Mouse (Mus musculus): ENCODE results near the gene Olfr175-ps1. TPM values are rescaled to one million over a fixed set of nuclear protein-coding genes. Genes with fewer than 3 reads are reported as not detected.

The Olfr175-ps1 gene
- total RNA-seq (2014; fragmentation: Nextera tagmentation) (not detected in 2 replicates), total RNA-seq (2017) (not detected in 2 replicates)

DNA sequence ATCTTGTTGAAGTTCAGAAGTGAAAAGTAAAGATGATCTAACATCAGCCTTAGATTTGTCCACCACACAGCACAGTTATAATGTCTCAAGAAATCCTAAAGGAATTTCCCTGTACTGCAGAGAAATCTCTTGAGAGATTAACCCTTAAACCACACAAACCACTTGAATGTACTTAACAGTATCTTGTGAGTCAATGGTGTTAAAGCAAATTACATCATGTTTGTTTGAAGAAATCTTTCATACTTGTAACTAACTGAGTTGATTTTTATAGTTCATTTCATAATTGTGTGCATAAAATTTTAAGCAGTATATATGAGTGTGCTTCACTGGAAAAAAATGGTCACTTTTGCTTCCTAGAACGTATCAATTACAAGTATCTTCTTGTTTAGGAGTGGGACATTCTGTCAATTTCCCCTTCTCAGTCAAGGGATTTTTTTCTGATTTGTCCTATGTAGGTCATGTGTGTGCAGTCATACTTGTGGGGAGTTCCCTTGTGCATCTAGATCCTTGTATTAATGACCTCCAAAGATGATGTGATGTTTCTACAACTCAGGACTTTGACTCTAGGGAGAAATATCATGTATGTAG is at the start of gene Olfr175-ps1:
Gene Olfr175-ps1, minus strand, starts transcription at position 51 of the 588 bp plus-strand sequence.
- no peak for ATAC-seq (replicated peaks; ENCODE audit: poor library complexity, severe bottlenecking)

DNA sequence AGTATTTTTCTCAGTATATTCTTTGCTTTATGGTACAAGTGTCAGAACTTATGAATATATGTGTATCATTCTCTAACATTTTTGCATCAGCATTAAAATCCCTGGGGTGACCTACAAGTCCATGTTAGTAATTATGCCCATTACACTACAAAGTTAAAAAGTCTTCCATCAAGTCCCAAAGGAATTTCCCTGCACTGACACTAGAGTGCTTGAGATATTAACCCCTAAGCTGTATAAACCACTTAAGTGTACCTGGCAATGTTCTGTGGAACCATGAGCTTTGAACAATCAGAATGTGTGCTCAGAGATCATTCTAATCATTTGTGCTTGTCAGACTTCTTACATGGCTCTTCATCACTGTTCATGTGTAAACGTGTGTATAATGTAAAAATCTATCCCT is 48.1 kb upstream of the Olfr175-ps1 start, which contains the start of gene Olfr177:
Gene Olfr177, minus strand, starts transcription at position 101 of the 400 bp plus-strand sequence.
- no peak for ATAC-seq (replicated peaks; ENCODE audit: poor library complexity, severe bottlenecking)

DNA sequence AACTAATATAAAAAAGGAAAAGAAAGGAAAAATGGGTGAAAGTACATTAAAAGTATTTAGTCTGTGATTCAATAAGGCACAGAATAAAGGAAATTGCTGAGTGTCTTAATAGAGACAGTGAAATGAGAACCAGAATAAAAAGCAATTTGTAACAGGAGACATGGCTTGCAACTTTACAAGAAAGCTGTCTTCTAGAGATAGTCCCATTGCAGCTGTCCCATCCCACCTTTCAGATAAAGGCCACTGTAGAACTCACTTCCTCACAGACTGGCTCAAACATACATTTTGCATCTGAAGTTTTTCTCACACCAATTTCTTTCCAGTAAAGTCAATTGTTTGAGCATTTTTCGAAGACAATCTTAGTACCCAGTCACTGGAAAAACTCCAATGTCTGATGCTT is 34.9 kb upstream of the Olfr175-ps1 start:
- ATAC-seq (replicated peaks; ENCODE audit: poor library complexity, severe bottlenecking), result no peak

DNA sequence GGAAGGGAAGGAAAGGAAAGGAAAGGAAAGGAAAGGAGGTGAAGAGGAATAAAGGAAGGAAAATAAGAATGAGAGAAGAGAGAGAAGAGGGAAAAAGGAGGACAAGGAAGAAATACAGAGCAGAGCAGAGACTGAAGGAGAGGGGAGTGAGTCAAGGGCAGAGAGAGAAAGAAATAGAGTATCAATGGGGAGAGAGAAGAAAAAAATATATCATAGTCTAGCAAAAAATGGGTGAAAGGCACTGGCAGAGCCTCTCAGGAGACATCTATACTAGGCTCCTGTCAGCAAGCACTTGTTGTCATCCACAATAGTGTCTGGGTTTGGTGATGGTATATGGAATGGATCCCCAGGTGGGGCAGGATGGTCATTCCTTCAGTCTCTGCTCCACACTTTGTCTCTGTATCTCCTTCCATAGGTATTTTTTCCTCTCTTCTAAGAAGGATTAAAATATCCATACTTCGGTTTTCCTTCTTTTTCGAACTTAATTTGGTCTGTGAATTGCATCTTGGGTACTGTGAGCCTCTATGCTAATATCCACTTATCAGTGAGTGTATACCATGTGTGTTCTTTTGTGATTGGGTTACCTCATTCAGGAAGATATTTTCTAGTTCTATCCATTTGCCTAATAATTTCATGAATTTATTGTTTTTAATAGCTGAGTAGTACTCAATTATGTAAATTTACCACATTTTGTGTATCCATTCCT is 33.6 kb upstream of the Olfr175-ps1 start:
- no peak for ATAC-seq (replicated peaks; ENCODE audit: poor library complexity, severe bottlenecking)

DNA sequence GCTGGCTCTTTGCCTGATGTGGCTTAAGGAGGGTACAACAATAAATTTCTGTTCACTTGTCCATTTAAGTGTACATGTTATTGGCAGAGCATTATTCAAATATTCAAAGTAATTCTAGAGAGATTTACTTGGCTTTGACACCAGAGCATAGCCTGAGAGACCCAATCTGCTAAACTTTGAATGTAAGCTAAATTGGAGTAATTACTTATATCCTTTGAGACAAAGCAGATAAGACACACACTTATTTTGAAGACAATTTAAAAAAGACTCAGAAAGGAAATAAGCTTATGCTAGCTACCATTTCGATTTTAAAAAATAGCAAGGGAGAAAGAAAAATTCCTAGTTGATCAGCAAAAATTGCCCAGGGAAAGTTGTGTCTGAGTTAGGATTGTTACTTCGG is 26.4 kb downstream of the Olfr175-ps1 start, which contains the start of gene Olfr173:
Gene Olfr173, minus strand, starts transcription at position 101 of the 400 bp plus-strand sequence.
- ATAC-seq (replicated peaks; ENCODE audit: poor library complexity, severe bottlenecking), result no peak

Other genes with a start within 250 kb of the Olfr175-ps1 start
- not detected in 2 replicates for gene Gm813, start 209.8 kb downstream of the Olfr175-ps1 start, total RNA-seq (2014; fragmentation: Nextera tagmentation)
- not detected in 2 replicates for gene Gm813, start 209.8 kb downstream of the Olfr175-ps1 start, total RNA-seq (2017)
- gene E330017A01Rik, start 188.0 kb downstream of the Olfr175-ps1 start, total RNA-seq (2014; fragmentation: Nextera tagmentation), result not detected in 2 replicates
- not detected in 2 replicates for gene E330017A01Rik, start 188.0 kb downstream of the Olfr175-ps1 start, total RNA-seq (2017)
- 21.9 and 32.7 TPM in 2 replicates for gene Cpox, start 156.5 kb downstream of the Olfr175-ps1 start, total RNA-seq (2014; fragmentation: Nextera tagmentation)
- 23.4 and 25.2 TPM in 2 replicates for gene Cpox, start 156.5 kb downstream of the Olfr175-ps1 start, total RNA-seq (2017)
- 0.92 TPM in 1 of 2 replicates, not detected in the other for gene Gpr15, start 107.7 kb downstream of the Olfr175-ps1 start, total RNA-seq (2014; fragmentation: Nextera tagmentation)
- gene Gpr15, start 107.7 kb downstream of the Olfr175-ps1 start, total RNA-seq (2017), result 0.77 and 0.78 TPM in 2 replicates
- 27.8 and 57.0 TPM in 2 replicates for gene Cldnd1, start 98.9 kb downstream of the Olfr175-ps1 start, total RNA-seq (2014; fragmentation: Nextera tagmentation)
- 13.4 and 23.7 TPM in 2 replicates for gene Cldnd1, start 98.9 kb downstream of the Olfr175-ps1 start, total RNA-seq (2017)
- gene Olfr172, start 63.6 kb downstream of the Olfr175-ps1 start, total RNA-seq (2014; fragmentation: Nextera tagmentation), result not detected in 2 replicates
- not detected in 2 replicates for gene Olfr172, start 63.6 kb downstream of the Olfr175-ps1 start, total RNA-seq (2017)
- not detected in 2 replicates for gene Olfr173, start 26.5 kb downstream of the Olfr175-ps1 start, total RNA-seq (2014; fragmentation: Nextera tagmentation)
- not detected in 2 replicates for gene Olfr173, start 26.5 kb downstream of the Olfr175-ps1 start, total RNA-seq (2017)
- not detected in 2 replicates for gene Olfr177, start 48.0 kb upstream of the Olfr175-ps1 start, total RNA-seq (2014; fragmentation: Nextera tagmentation)
- gene Olfr177, start 48.0 kb upstream of the Olfr175-ps1 start, total RNA-seq (2017), result not detected in 2 replicates
- gene Olfr178, start 65.3 kb upstream of the Olfr175-ps1 start, total RNA-seq (2014; fragmentation: Nextera tagmentation), result not detected in 2 replicates
- not detected in 2 replicates for gene Olfr178, start 65.3 kb upstream of the Olfr175-ps1 start, total RNA-seq (2017)
- gene Olfr181, start 102.0 kb upstream of the Olfr175-ps1 start, total RNA-seq (2014; fragmentation: Nextera tagmentation), result not detected in 2 replicates
- gene Olfr181, start 102.0 kb upstream of the Olfr175-ps1 start, total RNA-seq (2017), result not detected in 2 replicates
- gene Olfr180, start 102.6 kb upstream of the Olfr175-ps1 start, total RNA-seq (2014; fragmentation: Nextera tagmentation), result not detected in 2 replicates
- not detected in 2 replicates for gene Olfr180, start 102.6 kb upstream of the Olfr175-ps1 start, total RNA-seq (2017)
- not detected in 2 replicates for gene Olfr183, start 168.6 kb upstream of the Olfr175-ps1 start, total RNA-seq (2014; fragmentation: Nextera tagmentation)
- not detected in 2 replicates for gene Olfr183, start 168.6 kb upstream of the Olfr175-ps1 start, total RNA-seq (2017)
- not detected in 2 replicates for gene Olfr186, start 203.5 kb upstream of the Olfr175-ps1 start, total RNA-seq (2014; fragmentation: Nextera tagmentation)
- not detected in 2 replicates for gene Olfr186, start 203.5 kb upstream of the Olfr175-ps1 start, total RNA-seq (2017)
- not detected in 2 replicates for gene Olfr187, start 213.0 kb upstream of the Olfr175-ps1 start, total RNA-seq (2014; fragmentation: Nextera tagmentation)
- gene Olfr187, start 213.0 kb upstream of the Olfr175-ps1 start, total RNA-seq (2017), result not detected in 2 replicates